ENCODE assay signal across 9 mouse cellular contexts in genomic region chr11:117574721-117575120, GRCm38 (mm10).
DNase-seq lines count a peak whose midpoint lies in the region; ATAC-seq lines count a peak whose summit lies in the region.
"Had no signal": no experiment of that assay in that cellular context is flagged by ENCODE, and none has a peak within 500 bp of the region (broad histone marks: within the 10 kb centered on the region; RNA-seq: fewer than 3 reads in every experiment).

No protein-coding gene starts in this region.

- no peaks in the 10 kb centered on the region for H3K27me3 ChIP-seq in kidney, embryonic 14.5 days (ENCODE audit: control insufficient read depth, insufficient read depth, low read length)
- no peaks in the 10 kb centered on the region for H3K27me3 ChIP-seq in heart, embryonic 15.5 days
- no peaks in the 10 kb centered on the region for H3K27me3 ChIP-seq in hindbrain, embryonic 12.5 days
- H3K27me3 ChIP-seq: embryonic facial prominence, embryonic 12.5 days had no signal

- no peak overlapping the region for H3K9ac ChIP-seq in kidney, embryonic 14.5 days (ENCODE audit: low read depth, low read length)
- no peak overlapping the region for H3K9ac ChIP-seq in heart, embryonic 15.5 days
- no peak overlapping the region for H3K9ac ChIP-seq in hindbrain, embryonic 12.5 days
- H3K9ac ChIP-seq: embryonic facial prominence, embryonic 12.5 days had no signal

- H3K4me3 ChIP-seq in kidney, embryonic 14.5 days (ENCODE audit: low read length) = no peak overlapping the region
- no peak overlapping the region for H3K4me3 ChIP-seq in heart, embryonic 15.5 days
- no peak overlapping the region for H3K4me3 ChIP-seq in hindbrain, embryonic 12.5 days
- H3K4me3 ChIP-seq: embryonic facial prominence, embryonic 12.5 days had no signal

- peak; percentile 27 for DNase-seq in kidney, postnatal 10 days
- peak; percentile 86 for DNase-seq in cerebellum, adult 9-11 months
- peak; percentile 60 to 63 for DNase-seq in right cerebral cortex, postnatal 10 days (ENCODE audit: low spot score in 2 of 2)
- no peak for DNase-seq in thymus, adult 18-20 months

- no peak overlapping the region for H3K27ac ChIP-seq in kidney, embryonic 14.5 days (ENCODE audit: low read depth, low read length)
- H3K27ac ChIP-seq in heart, embryonic 15.5 days = peak overlapping the region; percentile 65
- no peak overlapping the region for H3K27ac ChIP-seq in hindbrain, embryonic 12.5 days
- H3K27ac ChIP-seq: embryonic facial prominence, embryonic 12.5 days had no signal

- WGBS in kidney, embryonic 14.5 days = 59% methylated on average over 3 of the region's 3 CpGs
- 24% methylated on average over 3 of the region's 3 CpGs for WGBS in heart, embryonic 15.5 days
- WGBS in hindbrain, embryonic 12.5 days = 64% methylated on average over 3 of the region's 3 CpGs

- no peaks in the 10 kb centered on the region for H3K9me3 ChIP-seq in kidney, embryonic 14.5 days (ENCODE audit: control insufficient read depth, low read length)
- H3K9me3 ChIP-seq in heart, embryonic 15.5 days (replicated peaks) = no peaks in the 10 kb centered on the region
- H3K9me3 ChIP-seq in hindbrain, embryonic 12.5 days (replicated peaks) = no peaks in the 10 kb centered on the region
- H3K9me3 ChIP-seq: embryonic facial prominence, embryonic 12.5 days had no signal

- H3K36me3 ChIP-seq in kidney, embryonic 14.5 days (ENCODE audit: control insufficient read depth, insufficient read depth, low read length) = no peaks in the 10 kb centered on the region
- H3K36me3 ChIP-seq in heart, embryonic 15.5 days = no peaks in the 10 kb centered on the region
- H3K36me3 ChIP-seq in hindbrain, embryonic 12.5 days = no peaks in the 10 kb centered on the region
- H3K36me3 ChIP-seq: embryonic facial prominence, embryonic 12.5 days had no signal

- no peak overlapping the region for H3K4me2 ChIP-seq in kidney, embryonic 14.5 days (replicated peaks; ENCODE audit: low read depth, low read length)
- H3K4me2 ChIP-seq in heart, embryonic 15.5 days = no peak overlapping the region
- no peak overlapping the region for H3K4me2 ChIP-seq in hindbrain, embryonic 12.5 days (replicated peaks)
- H3K4me2 ChIP-seq: embryonic facial prominence, embryonic 12.5 days had no signal

- 0 out of 2 replicates have a peak, but pooled peaks cover 4% of the 10 kb centered on the region for H3K4me1 ChIP-seq in kidney, embryonic 14.5 days (ENCODE audit: control insufficient read depth, insufficient read depth, low read length)
- H3K4me1 ChIP-seq in heart, embryonic 15.5 days (replicated peaks) = peaks cover 25% of the 10 kb centered on the region
- peaks cover 15% of the 10 kb centered on the region for H3K4me1 ChIP-seq in hindbrain, embryonic 12.5 days

- no peak for ATAC-seq in kidney, embryonic 14.5 days (ENCODE audit: low FRiP score, low TSS enrichment)
- ATAC-seq in heart, embryonic 15.5 days (replicated peaks; ENCODE audit: insufficient number of reproducible peaks, insufficient read depth, low FRiP score, low read depth) = peak; percentile 29; the same call in 1 of the 2 replicates
- no peak for ATAC-seq in megakaryocyte progenitor cell, adult 5-6 weeks (replicated peaks; ENCODE audit: poor library complexity)
- ATAC-seq in hindbrain, embryonic 12.5 days (ENCODE audit: low FRiP score) = no peak

Comparison
In these comparisons a context has a peak if more than half of its experiments do, and no peak if none do; other contexts are left out.
1. DNase-seq: peak in kidney, postnatal 10 days (single experiment), cerebellum, adult 9-11 months (single experiment) and right cerebral cortex, postnatal 10 days (2 of 2); none in thymus, adult 18-20 months (0 of 2).